Mouse (Mus musculus) myocyte (in vitro differentiated cells): ENCODE results near the gene Gcc1.

Experiments used
- CEBPB ChIP-seq: IDR thresholded peaks from 2 replicates; pipeline ENCODE4 v1.6.1; 2011; ENCODE audit warnings: mild to moderate bottlenecking, moderate library complexity; ENCODE audit not compliant: poor library complexity, insufficient read depth, severe bottlenecking
- E2F4 ChIP-seq: IDR thresholded peaks from one replicate; pipeline ENCODE4 v1.6.1; 2011; ENCODE audit warnings: mild to moderate bottlenecking, control low read depth, moderate library complexity; ENCODE audit not compliant: insufficient read depth
- MAX ChIP-seq: IDR thresholded peaks from one replicate; pipeline ENCODE4 v1.6.1; 2011; ENCODE audit warnings: low read depth, mild to moderate bottlenecking, control low read depth
- MYOD1 ChIP-seq, 3 experiments: IDR thresholded peaks; one replicate each; pipeline ENCODE4 v1.6.1; 2011; ENCODE audit warnings: control low read depth in 2 of 3, low read depth in 2 of 3, mild to moderate bottlenecking in 2 of 3, moderate library complexity in 1 of 3; ENCODE audit not compliant: insufficient read length in 2 of 3, control insufficient read depth in 1 of 3
- MYOG ChIP-seq, 3 experiments: IDR thresholded peaks; one replicate each; pipeline ENCODE4 v1.6.1; 2011; ENCODE audit warnings: control low read depth in 2 of 3, low read depth in 2 of 3, mild to moderate bottlenecking in 2 of 3; ENCODE audit not compliant: insufficient read length in 2 of 3, control insufficient read depth in 1 of 3, insufficient read depth in 1 of 3
- POLR2A ChIP-seq: IDR thresholded peaks from one replicate; pipeline ENCODE4 v1.6.1; 2011; ENCODE audit warnings: low read depth, mild to moderate bottlenecking, control low read depth, moderate library complexity; ENCODE audit not compliant: insufficient read length
- POLR2AphosphoS2 ChIP-seq: IDR thresholded peaks from one replicate; pipeline ENCODE4 v1.6.1; 2011; ENCODE audit warnings: low read depth, control low read depth; ENCODE audit not compliant: insufficient read length
- REST ChIP-seq: IDR thresholded peaks from one replicate; pipeline ENCODE4 v1.6.1; 2011; ENCODE audit warnings: mild to moderate bottlenecking, control low read depth, moderate library complexity; ENCODE audit not compliant: insufficient read depth, insufficient read length
- SRF ChIP-seq: IDR thresholded peaks from one replicate; pipeline ENCODE4 v1.6.1; 2011; ENCODE audit warnings: low read depth; ENCODE audit not compliant: control insufficient read depth, insufficient read length
- TCF12 ChIP-seq: IDR thresholded peaks from one replicate; pipeline ENCODE4 v1.6.1; 2011; ENCODE audit warnings: mild to moderate bottlenecking, control low read depth; ENCODE audit not compliant: poor library complexity, insufficient read depth, severe bottlenecking
- USF1 ChIP-seq: IDR thresholded peaks from one replicate; pipeline ENCODE4 v1.6.1; 2011; ENCODE audit warnings: low read depth, mild to moderate bottlenecking, control low read depth, moderate library complexity

GRCm38 (mm10) chr6:28411236-28411635, 17.0 kb downstream of the Gcc1 start:
- TF ChIP-seq POLR2A, result no peak
- no peak for TF ChIP-seq E2F4
- no peak for TF ChIP-seq USF1
- no peak for TF ChIP-seq MAX
- TF ChIP-seq CEBPB, result no peak
- no peak for TF ChIP-seq POLR2AphosphoS2
- no peak for TF ChIP-seq TCF12
- no peak for TF ChIP-seq MYOD1 (IDR thresholded peaks at IDR 0.05; ENCODE audit: control insufficient read depth in 1 of 3, insufficient read length in 2 of 3, low read depth in 2 of 3)
- no peak for TF ChIP-seq MYOG (IDR thresholded peaks at IDR 0.05; ENCODE audit: control insufficient read depth in 1 of 3, insufficient read depth in 1 of 3, insufficient read length in 2 of 3, low read depth in 2 of 3)
- no peak for TF ChIP-seq REST
- no peak for TF ChIP-seq SRF
